Mouse (Mus musculus) embryonic facial prominence, embryonic 10.5 days (tissue): ENCODE results near the gene Ptcd1. TPM values are rescaled to one million over a fixed set of nuclear protein-coding genes. Genes with fewer than 3 reads are reported as not detected.
"Not testable (repeated sequence)": the region's sequence is repeated elsewhere in the genome, so short reads cannot be mapped to it uniquely, and the experiment has no call there.

Experiments used
- DNase-seq: peaks from one replicate; pipeline ENCODE4 v3.0.0-alpha.2; 2017; ENCODE audit warnings: low spot score
- H3K27ac ChIP-seq: fragments of 300-500 bp; sonication (generic); replicated peaks from 2 replicates; pipeline ENCODE4 v1.5.1; 2016; ENCODE audit warnings: mild to moderate bottlenecking
- H3K27me3 ChIP-seq: fragments of 300-500 bp; sonication (generic); replicated peaks from 2 replicates; pipeline ENCODE4 v1.6.1; 2016; ENCODE audit warnings: low read depth, mild to moderate bottlenecking; ENCODE audit not compliant: poor library complexity, severe bottlenecking
- H3K36me3 ChIP-seq: fragments of 300-500 bp; sonication (generic); replicated peaks from 2 replicates; pipeline ENCODE4 v1.6.1; 2016; ENCODE audit warnings: mild to moderate bottlenecking, moderate library complexity
- H3K4me1 ChIP-seq: fragments of 300-500 bp; sonication (generic); 2 replicates; pipeline ENCODE4 v1.6.1; 2016
- H3K4me3 ChIP-seq: fragments of 300-500 bp; sonication (generic); 2 replicates; pipeline ENCODE4 v1.5.1; 2016; ENCODE audit warnings: mild to moderate bottlenecking, moderate library complexity
- H3K9me3 ChIP-seq: fragments of 300-500 bp; sonication (generic); 2 replicates; pipeline ENCODE4 v1.6.1; 2016; ENCODE audit warnings: mild to moderate bottlenecking
- WGBS: fragments of 180-500 bp; shearing (Covaris S2); methylation state at CpG from one replicate; pipeline ENCODE4 v1.1.7; 2016; 5-methylcytosine and 5-hydroxymethylcytosine counted together
- polyA plus RNA-seq: library from polyadenylated mRNA; unstranded; fragments of >200 nt; fragmentation: Nextera tagmentation; extraction: Ambion mirVana; gene quantifications from 2 replicates; pipeline ENCODE4 v1.2.1, GENCODE M21; 2016

The Ptcd1 gene
- polyA plus RNA-seq, 1 experiment from 2014 or later, result 17.6 TPM

- DNase-seq, result no peak
- H3K36me3 ChIP-seq, result peaks cover 100% of the 10 kb centered on the region
- no peaks in the 10 kb centered on the region for H3K4me1 ChIP-seq
- no peak overlapping the region for H3K27ac ChIP-seq
- WGBS, result 93% methylated on average over 5 of the region's 5 CpGs
- no peaks in the 10 kb centered on the region for H3K27me3 ChIP-seq
- H3K4me3 ChIP-seq, result no peak overlapping the region
- no peaks in the 10 kb centered on the region for H3K9me3 ChIP-seq
Measured at GRCm38 (mm10) chr5:145147748-145148147, 19.2 kb downstream of the Ptcd1 start.

GRCm38 (mm10) chr5:145140611-145141010 is 26.3 kb downstream of the Ptcd1 start:
- under 1% methylated on average over 18 of the region's 18 CpGs for WGBS
- peak overlapping the region; percentile 98 for H3K27ac ChIP-seq
- H3K36me3 ChIP-seq, result peaks cover 68% of the 10 kb centered on the region
- no peaks in the 10 kb centered on the region for H3K9me3 ChIP-seq
- no peaks in the 10 kb centered on the region for H3K27me3 ChIP-seq
- peaks cover 26% of the 10 kb centered on the region for H3K4me1 ChIP-seq
- H3K4me3 ChIP-seq, result peak overlapping the region; percentile 93
- DNase-seq, result no peak

- Histone ChIP-seq H3K9me3 (no peaks in the 10 kb centered on the region), H3K36me3 (peaks cover 68% of the 10 kb centered on the region), H3K27me3 (no peaks in the 10 kb centered on the region), H3K27ac (peak within 1 kb of the TSS; percentile 98), H3K4me1 (peaks cover 26% of the 10 kb centered on the region), H3K4me3 (peak within 1 kb of the TSS; percentile 93)
- under 1% methylated on average over 84 of the region's 84 CpGs for WGBS
- DNase-seq, result peak; percentile 94
Measured at GRCm38 (mm10) chr5:145139571-145140519, 27.1 kb downstream of the Ptcd1 start, which contains the start of the genes Pdap1 and Bud31. TSS of gene Pdap1 (minus strand) at chr5:145140238. TSS of gene Bud31 (plus strand) at chr5:145140362.

GRCm38 (mm10) chr5:145138836-145139235 is 28.1 kb downstream of the Ptcd1 start:
- Histone ChIP-seq H3K36me3 (peaks cover 68% of the 10 kb centered on the region), H3K4me1 (peaks cover 26% of the 10 kb centered on the region), H3K4me3 (peak overlapping the region; percentile 93), H3K27ac (peak overlapping the region; percentile 98), H3K27me3 (no peaks in the 10 kb centered on the region), H3K9me3 (no peaks in the 10 kb centered on the region)
- WGBS, result 25% methylated on average over 6 of the region's 6 CpGs
- no peak for DNase-seq

GRCm38 (mm10) chr5:145133275-145133674 is 33.6 kb downstream of the Ptcd1 start:
- WGBS, result 92% methylated on average over 6 of the region's 6 CpGs
- not testable (repeated sequence) for H3K27me3 ChIP-seq, H3K9me3 ChIP-seq, H3K4me3 ChIP-seq, H3K4me1 ChIP-seq, DNase-seq, H3K27ac ChIP-seq
- peaks cover 97% of the 10 kb centered on the region for H3K36me3 ChIP-seq

GRCm38 (mm10) chr5:145130995-145131394 is 35.9 kb downstream of the Ptcd1 start:
- Histone ChIP-seq H3K4me1 (no peaks in the 10 kb centered on the region), H3K27me3 (no peaks in the 10 kb centered on the region), H3K9me3 (no peaks in the 10 kb centered on the region), H3K36me3 (peaks cover 100% of the 10 kb centered on the region), H3K4me3 (no peak overlapping the region), H3K27ac (no peak overlapping the region)
- no peak for DNase-seq
- 96% methylated on average over 3 of the region's 3 CpGs for WGBS

- Histone ChIP-seq H3K36me3 (peaks cover 100% of the 10 kb centered on the region), H3K27ac (no peak overlapping the region)
- WGBS, result 90% methylated on average over 11 of the region's 11 CpGs
Measured at GRCm38 (mm10) chr5:145130191-145130590, 36.7 kb downstream of the Ptcd1 start.

GRCm38 (mm10) chr5:145129773-145130172 is 37.1 kb downstream of the Ptcd1 start:
- not testable (repeated sequence) for DNase-seq, H3K9me3 ChIP-seq, H3K27me3 ChIP-seq, H3K4me1 ChIP-seq, H3K4me3 ChIP-seq, H3K27ac ChIP-seq
- peaks cover 100% of the 10 kb centered on the region for H3K36me3 ChIP-seq
- WGBS, result 97% methylated on average over 6 of the region's 6 CpGs

More at GRCm38 (mm10) chr5:145130191-145130590, 36.7 kb downstream of the Ptcd1 start:
- H3K4me3 ChIP-seq, result no peak overlapping the region
- no peaks in the 10 kb centered on the region for H3K27me3 ChIP-seq
- no peaks in the 10 kb centered on the region for H3K4me1 ChIP-seq
- no peak for DNase-seq
- no peaks in the 10 kb centered on the region for H3K9me3 ChIP-seq

GRCm38 (mm10) chr5:145129124-145129523 is 37.8 kb downstream of the Ptcd1 start:
- no peak overlapping the region for H3K27ac ChIP-seq
- H3K36me3 ChIP-seq, result peaks cover 100% of the 10 kb centered on the region
- 95% methylated on average over 4 of the region's 4 CpGs for WGBS
- H3K9me3 ChIP-seq, result no peaks in the 10 kb centered on the region
- no peak overlapping the region for H3K4me3 ChIP-seq
- DNase-seq, result no peak
- H3K4me1 ChIP-seq, result no peaks in the 10 kb centered on the region
- H3K27me3 ChIP-seq, result no peaks in the 10 kb centered on the region

GRCm38 (mm10) chr5:145126580-145126979 is 40.3 kb downstream of the Ptcd1 start:
- no peaks in the 10 kb centered on the region for H3K27me3 ChIP-seq
- H3K27ac ChIP-seq, result no peak overlapping the region
- peaks cover 99% of the 10 kb centered on the region for H3K36me3 ChIP-seq
- DNase-seq, result no peak
- no peaks in the 10 kb centered on the region for H3K4me1 ChIP-seq
- H3K9me3 ChIP-seq, result no peaks in the 10 kb centered on the region
- no peak overlapping the region for H3K4me3 ChIP-seq
- 95% methylated on average over 9 of the region's 9 CpGs for WGBS

- H3K27ac ChIP-seq, result no peak overlapping the region
- H3K36me3 ChIP-seq, result peaks cover 71% of the 10 kb centered on the region
- H3K27me3 ChIP-seq, result no peaks in the 10 kb centered on the region
- WGBS, result 95% methylated on average over 19 of the region's 19 CpGs
- H3K9me3 ChIP-seq, result 0 out of 2 replicates have a peak, but pooled peaks cover 4% of the 10 kb centered on the region
- no peak overlapping the region for H3K4me3 ChIP-seq
- peaks cover 10% of the 10 kb centered on the region for H3K4me1 ChIP-seq
- DNase-seq, result no peak
Measured at GRCm38 (mm10) chr5:145123396-145123795, 43.5 kb downstream of the Ptcd1 start.

- WGBS, result 63% methylated on average over 7 of the region's 7 CpGs
- Histone ChIP-seq H3K4me1 (peaks cover 10% of the 10 kb centered on the region), H3K36me3 (peaks cover 47% of the 10 kb centered on the region), H3K4me3 (no peak overlapping the region), H3K27ac (0 out of 2 replicates have a peak overlapping the region, but pooled peaks have one; percentile 4), H3K9me3 (0 out of 2 replicates have a peak, but pooled peaks cover 4% of the 10 kb centered on the region), H3K27me3 (peaks cover 2% of the 10 kb centered on the region)
- DNase-seq, result no peak
Measured at GRCm38 (mm10) chr5:145120921-145121320, 46.0 kb downstream of the Ptcd1 start.

- peaks cover 31% of the 10 kb centered on the region for H3K36me3 ChIP-seq
- 0 out of 2 replicates have a peak, but pooled peaks cover 4% of the 10 kb centered on the region for H3K9me3 ChIP-seq
- WGBS, result 85% methylated on average over 2 of the region's 2 CpGs
- DNase-seq, result no peak
- H3K27me3 ChIP-seq, result peaks cover 18% of the 10 kb centered on the region
- H3K27ac ChIP-seq, result no peak overlapping the region
- H3K4me3 ChIP-seq, result no peak overlapping the region
- peaks cover 15% of the 10 kb centered on the region for H3K4me1 ChIP-seq
Measured at GRCm38 (mm10) chr5:145119385-145119784, 47.5 kb downstream of the Ptcd1 start.
